Mouse (Mus musculus) limb, embryonic 13.5 days (tissue): Measurements from ENCODE around the gene Fcnb. TPM values are rescaled to one million over a fixed set of nuclear protein-coding genes. Genes with fewer than 3 reads are reported as not detected.

Experiments used
- ATAC-seq: fragments of 200-750 bp; cut with Nextera tagmentation; 2 replicates; pipeline ENCODE4 v1.8.0; 2017; ENCODE audit warnings: low read depth, moderate number of reproducible peaks, moderate TSS enrichment; ENCODE audit not compliant: low FRiP score
- H3K27ac ChIP-seq: fragments of 300-500 bp; sonication (generic); 2 replicates; pipeline ENCODE4 v1.5.1; 2015; ENCODE audit warnings: inconsistent platforms, mild to moderate bottlenecking, moderate library complexity
- H3K27me3 ChIP-seq: fragments of 300-500 bp; sonication (generic); 2 replicates; pipeline ENCODE4 v1.6.1; 2015; ENCODE audit warnings: mild to moderate bottlenecking, inconsistent platforms
- H3K36me3 ChIP-seq: fragments of 300-500 bp; sonication (generic); 2 replicates; pipeline ENCODE4 v1.6.1; 2015; ENCODE audit warnings: inconsistent platforms, mild to moderate bottlenecking, moderate library complexity
- H3K4me1 ChIP-seq: fragments of 300-500 bp; sonication (generic); 2 replicates; pipeline ENCODE4 v1.6.1; 2015; ENCODE audit warnings: inconsistent platforms
- H3K4me2 ChIP-seq: fragments of 300-500 bp; sonication (generic); replicated peaks from 2 replicates; pipeline ENCODE4 v1.6.1; 2015; ENCODE audit warnings: inconsistent platforms, mild to moderate bottlenecking, moderate library complexity
- H3K4me3 ChIP-seq: fragments of 300-500 bp; sonication (generic); 2 replicates; pipeline ENCODE4 v1.5.1; 2015; ENCODE audit warnings: moderate library complexity, mild to moderate bottlenecking, inconsistent platforms
- H3K9ac ChIP-seq: fragments of 300-500 bp; sonication (generic); 2 replicates; pipeline ENCODE4 v1.6.1; 2015; ENCODE audit warnings: mild to moderate bottlenecking, inconsistent platforms
- H3K9me3 ChIP-seq: fragments of 300-500 bp; sonication (generic); 2 replicates; pipeline ENCODE4 v1.6.1; 2016; ENCODE audit warnings: inconsistent platforms
- WGBS: fragments of 180-500 bp; shearing (Covaris S2); methylation state at CpG from one replicate; pipeline ENCODE4 v1.1.7; 2015; 5-methylcytosine and 5-hydroxymethylcytosine counted together
- polyA plus RNA-seq: library from polyadenylated mRNA; unstranded; fragments of >200 nt; fragmentation: Nextera tagmentation; extraction: Ambion mirVana; gene quantifications from 2 replicates; pipeline ENCODE4 v1.2.1, GENCODE M21; 2015

Gene Fcnb
- polyA plus RNA-seq, 1 experiment from 2014 or later = not detected

- Histone ChIP-seq H3K36me3 (no peaks in the 10 kb centered on the region), H3K9me3 (no peaks in the 10 kb centered on the region), H3K4me1 (peaks cover 10% of the 10 kb centered on the region), H3K27me3 (peaks cover 13% of the 10 kb centered on the region; the same call in 1 of the 2 replicates), H3K9ac (no peak overlapping the region), H3K27ac (no peak overlapping the region), H3K4me2 (no peak overlapping the region), H3K4me3 (no peak overlapping the region)
- ATAC-seq = no peak
- 85% methylated on average over 2 of the region's 2 CpGs for WGBS
These were observed 17.2 kb upstream of the Fcnb start for GRCm38 (mm10) chr2:28101892-28102291.

GRCm38 (mm10) chr2:28100796-28101483 lies 16.3 kb upstream of the Fcnb start:
- Histone ChIP-seq H3K4me2 (no peak overlapping the region), H3K9me3 (no peaks in the 10 kb centered on the region), H3K9ac (no peak overlapping the region), H3K36me3 (no peaks in the 10 kb centered on the region), H3K4me1 (peaks cover 10% of the 10 kb centered on the region), H3K27ac (no peak overlapping the region), H3K4me3 (no peak overlapping the region), H3K27me3 (peaks cover 13% of the 10 kb centered on the region; the same call in 1 of the 2 replicates)
- 82% methylated on average over 9 of the region's 9 CpGs for WGBS
- no peak for ATAC-seq

DNA sequence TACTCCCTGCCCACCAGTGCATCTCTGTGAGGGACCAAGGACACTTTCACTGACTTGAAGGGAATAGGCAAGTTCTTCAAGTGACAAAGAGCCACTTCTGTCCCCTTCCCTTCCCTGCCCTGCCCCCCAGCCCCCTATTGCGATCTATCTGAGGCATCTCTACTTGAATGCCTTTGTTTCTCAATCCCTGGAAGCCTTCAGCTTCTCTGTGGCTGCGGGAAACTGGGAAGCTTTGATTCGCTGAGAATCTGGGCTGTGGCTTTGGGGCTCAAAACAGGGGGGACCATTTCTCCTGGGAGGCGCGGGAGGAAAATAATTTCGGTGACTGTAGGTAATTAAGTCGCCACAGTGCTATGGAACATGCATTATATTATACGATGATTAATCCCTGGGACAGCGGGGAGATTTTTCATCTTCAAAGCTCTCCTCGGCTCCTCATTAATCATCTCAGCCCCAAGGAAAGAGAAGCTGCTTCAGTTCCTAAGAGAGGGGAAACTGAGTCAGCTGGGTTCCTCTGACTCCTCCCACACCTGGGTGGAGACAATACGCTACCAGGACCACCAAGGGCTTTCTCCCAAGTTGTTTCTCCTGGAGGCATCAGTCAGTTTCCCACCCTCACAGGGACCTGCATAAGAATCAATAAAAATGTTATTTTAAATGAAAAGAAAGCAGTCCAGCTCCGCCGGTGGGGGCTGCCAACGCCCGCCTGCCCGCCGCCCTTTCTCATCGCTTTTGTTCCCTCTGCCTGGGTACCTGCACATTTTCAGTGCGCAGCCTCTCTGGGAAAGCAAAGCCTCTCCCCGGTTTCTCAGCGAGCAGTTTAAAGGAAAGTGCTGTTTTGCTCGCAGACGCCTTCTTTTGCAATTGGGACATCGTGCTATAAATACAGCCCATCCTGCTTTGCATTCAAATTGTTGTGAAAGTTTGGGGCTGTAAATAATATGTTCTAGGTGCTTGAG lies 14.1 kb upstream of the Fcnb start:
- Histone ChIP-seq H3K4me2 (peak overlapping the region; percentile 66), H3K27me3 (peaks cover 13% of the 10 kb centered on the region; the same call in 1 of the 2 replicates), H3K36me3 (no peaks in the 10 kb centered on the region), H3K27ac (no peak overlapping the region), H3K4me1 (peaks cover 10% of the 10 kb centered on the region), H3K9ac (peak overlapping the region; percentile 32), H3K9me3 (no peaks in the 10 kb centered on the region), H3K4me3 (peak overlapping the region; percentile 30)
- 5% methylated on average over 24 of the region's 24 CpGs for WGBS
- ATAC-seq = no peak

DNA sequence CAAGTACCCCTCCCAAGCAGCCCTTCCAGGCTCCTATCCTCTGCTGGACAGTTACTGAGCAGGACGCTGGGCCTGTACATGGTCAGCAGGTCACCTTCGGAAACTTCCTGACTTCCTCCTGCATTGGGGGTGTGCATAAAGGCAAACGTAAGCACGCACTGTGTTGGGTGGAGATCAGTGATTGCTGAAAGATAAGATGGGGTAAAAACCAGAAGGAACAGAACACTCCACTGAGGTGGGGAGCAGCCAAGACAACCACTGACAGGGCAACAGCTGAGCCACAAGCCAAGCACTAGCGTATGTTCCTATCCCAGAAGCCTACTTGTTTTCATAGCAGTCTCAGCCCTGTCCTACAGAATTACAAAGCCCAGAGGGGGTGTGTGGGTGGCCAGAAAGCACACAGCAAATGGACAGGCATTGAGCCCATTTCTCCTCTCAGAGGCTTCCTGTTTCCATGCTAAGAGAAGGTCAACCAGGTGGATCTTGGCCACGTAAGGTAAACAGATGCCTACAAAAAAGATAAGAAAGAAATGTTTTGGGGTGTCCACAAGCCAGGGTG lies 12.1 kb upstream of the Fcnb start:
- Histone ChIP-seq H3K4me3 (no peak overlapping the region), H3K27me3 (peaks cover 13% of the 10 kb centered on the region; the same call in 1 of the 2 replicates), H3K9ac (no peak overlapping the region), H3K4me1 (peaks cover 10% of the 10 kb centered on the region), H3K36me3 (no peaks in the 10 kb centered on the region), H3K27ac (no peak overlapping the region), H3K9me3 (no peaks in the 10 kb centered on the region), H3K4me2 (no peak overlapping the region)
- ATAC-seq = no peak
- WGBS = 82% methylated on average over 6 of the region's 6 CpGs

DNA sequence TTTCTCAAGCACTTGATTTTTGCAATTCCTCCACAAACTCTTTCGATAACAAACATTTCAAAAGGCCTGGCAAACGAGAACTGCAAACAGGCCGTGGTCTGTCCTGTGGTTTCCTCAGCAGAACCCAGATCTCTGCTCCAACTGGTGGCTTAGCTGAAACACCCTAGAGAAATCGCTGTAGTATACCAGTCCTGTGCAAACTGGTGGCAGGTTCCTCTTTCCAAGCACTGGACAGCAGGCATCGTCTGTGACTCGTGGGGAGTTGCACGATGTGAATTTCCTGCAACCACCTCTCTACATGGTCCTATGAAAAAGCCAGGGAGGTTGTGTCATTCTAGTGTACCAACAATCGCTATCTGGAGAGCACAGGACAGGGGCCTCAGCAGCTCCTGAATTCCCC lies 7.4 kb upstream of the Fcnb start:
- no peak for ATAC-seq
- no peak overlapping the region for H3K4me2 ChIP-seq
- H3K4me1 ChIP-seq = peaks cover 7% of the 10 kb centered on the region; the same call in 1 of the 2 replicates
- no peak overlapping the region for H3K4me3 ChIP-seq
- H3K9me3 ChIP-seq = no peaks in the 10 kb centered on the region
- WGBS = 85% methylated on average over 8 of the region's 8 CpGs
- no peak overlapping the region for H3K27ac ChIP-seq
- H3K36me3 ChIP-seq = no peaks in the 10 kb centered on the region
- no peak overlapping the region for H3K9ac ChIP-seq
- no peaks in the 10 kb centered on the region for H3K27me3 ChIP-seq

DNA sequence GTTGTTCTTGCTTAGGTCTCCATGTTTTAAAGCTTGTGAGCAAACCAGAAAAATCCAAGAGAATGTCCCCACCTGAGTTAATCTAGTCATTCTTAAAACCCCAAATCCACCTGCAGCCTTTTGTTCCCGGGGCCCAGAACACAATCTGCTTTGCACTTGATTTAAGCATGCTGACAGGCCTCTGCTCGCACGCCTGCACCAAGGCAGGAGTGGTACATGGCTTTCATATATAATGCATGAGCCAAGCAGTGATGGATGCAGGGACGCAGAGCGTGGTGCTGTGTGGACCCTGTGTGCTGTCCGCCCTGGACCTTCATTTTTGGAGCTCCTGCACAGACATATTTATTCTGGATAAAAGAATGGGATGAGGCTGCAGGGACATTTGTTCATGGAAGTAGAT lies 6.4 kb upstream of the Fcnb start:
- Histone ChIP-seq H3K9me3 (no peaks in the 10 kb centered on the region), H3K27me3 (no peaks in the 10 kb centered on the region), H3K9ac (no peak overlapping the region), H3K4me3 (no peak overlapping the region), H3K36me3 (no peaks in the 10 kb centered on the region), H3K27ac (no peak overlapping the region), H3K4me2 (no peak overlapping the region), H3K4me1 (peaks cover 7% of the 10 kb centered on the region; the same call in 1 of the 2 replicates)
- WGBS = 79% methylated on average over 6 of the region's 6 CpGs
- ATAC-seq = no peak

DNA sequence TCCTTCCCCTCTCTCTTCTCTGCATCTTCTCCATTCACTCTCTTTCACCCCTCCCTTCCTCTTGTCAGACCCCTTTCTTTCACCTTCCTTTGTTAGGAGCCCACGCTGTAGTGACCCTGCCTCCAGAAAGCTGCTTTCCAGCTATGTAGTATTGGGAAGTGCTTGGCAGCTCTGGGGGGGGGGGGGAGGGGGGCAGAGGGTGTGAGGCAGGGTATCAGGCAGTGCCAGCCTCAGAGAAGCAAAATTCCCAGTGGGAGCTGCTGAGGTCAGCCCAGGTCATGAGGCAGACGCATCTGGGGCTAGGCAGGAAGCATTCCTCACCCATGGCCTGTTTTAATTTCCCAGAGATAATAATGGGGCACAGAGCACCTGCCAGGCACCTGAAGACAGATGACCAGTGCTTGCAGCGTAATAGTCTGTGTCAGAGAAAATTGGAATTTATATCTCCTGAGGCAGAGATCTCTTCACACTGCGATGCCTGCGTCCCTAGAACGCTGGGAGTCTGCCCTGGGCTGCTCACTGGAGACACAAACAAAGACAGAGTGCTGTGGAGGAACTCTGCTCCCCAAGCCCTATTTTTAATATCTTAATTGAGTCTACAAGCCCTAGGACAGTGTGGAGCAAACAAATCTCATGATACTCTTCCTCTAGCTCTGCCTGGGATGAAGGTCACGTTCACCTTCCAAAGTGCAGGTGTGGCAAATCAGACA lies 5.8 kb upstream of the Fcnb start:
- Histone ChIP-seq H3K9me3 (no peaks in the 10 kb centered on the region), H3K36me3 (no peaks in the 10 kb centered on the region), H3K4me1 (peaks cover 7% of the 10 kb centered on the region; the same call in 1 of the 2 replicates), H3K4me2 (no peak overlapping the region), H3K27ac (no peak overlapping the region), H3K27me3 (no peaks in the 10 kb centered on the region), H3K4me3 (no peak overlapping the region), H3K9ac (no peak overlapping the region)
- ATAC-seq = no peak
- 65% methylated on average over 7 of the region's 7 CpGs for WGBS

DNA sequence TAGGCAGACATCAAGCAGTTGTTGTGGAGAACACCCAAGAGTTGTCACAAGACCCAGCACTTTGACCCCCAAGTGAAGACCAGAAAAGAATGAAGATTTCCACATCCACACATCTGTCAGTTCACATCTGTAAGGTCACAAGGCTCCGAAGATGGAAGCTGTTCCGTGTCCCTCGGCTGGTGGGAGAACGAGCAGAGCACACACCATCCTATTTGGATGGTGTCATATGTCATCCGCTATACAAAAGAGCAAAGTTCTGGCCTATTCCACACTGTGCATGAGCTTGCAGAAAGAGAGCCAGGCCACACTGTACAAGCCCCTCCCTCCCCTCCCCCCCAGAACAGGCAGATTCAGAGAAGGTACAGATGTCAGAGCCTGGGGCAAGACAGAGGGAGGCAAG lies 4.4 kb upstream of the Fcnb start:
- no peak overlapping the region for H3K4me3 ChIP-seq
- no peak overlapping the region for H3K9ac ChIP-seq
- H3K4me2 ChIP-seq = no peak overlapping the region
- WGBS = 42% methylated on average over 5 of the region's 5 CpGs
- no peak; the same call in 1 of the 2 replicates for ATAC-seq
- peaks cover 7% of the 10 kb centered on the region; the same call in 1 of the 2 replicates for H3K4me1 ChIP-seq
- no peaks in the 10 kb centered on the region for H3K36me3 ChIP-seq
- H3K27me3 ChIP-seq = no peaks in the 10 kb centered on the region
- no peaks in the 10 kb centered on the region for H3K9me3 ChIP-seq
- no peak overlapping the region for H3K27ac ChIP-seq

- Histone ChIP-seq H3K27ac (no peak overlapping the region), H3K4me3 (no peak overlapping the region), H3K27me3 (no peaks in the 10 kb centered on the region), H3K36me3 (no peaks in the 10 kb centered on the region), H3K4me2 (no peak overlapping the region), H3K9ac (no peak overlapping the region), H3K4me1 (peaks cover 7% of the 10 kb centered on the region; the same call in 1 of the 2 replicates), H3K9me3 (no peaks in the 10 kb centered on the region)
- ATAC-seq = no peak
- 69% methylated on average over 10 of the region's 10 CpGs for WGBS
These were observed 1.4 kb upstream of the Fcnb start for GRCm38 (mm10) chr2:28086112-28086511.

GRCm38 (mm10) chr2:28075616-28076187 lies 9.0 kb downstream of the Fcnb start:
- ATAC-seq = no peak
- Histone ChIP-seq H3K27ac (no peak overlapping the region), H3K9me3 (no peaks in the 10 kb centered on the region), H3K4me3 (no peak overlapping the region), H3K9ac (no peak overlapping the region), H3K4me2 (no peak overlapping the region), H3K27me3 (no peaks in the 10 kb centered on the region), H3K4me1 (no peaks in the 10 kb centered on the region), H3K36me3 (no peaks in the 10 kb centered on the region)
- WGBS = 78% methylated on average over 7 of the region's 7 CpGs

- Histone ChIP-seq H3K36me3 (no peaks in the 10 kb centered on the region), H3K4me3 (no peak overlapping the region), H3K27ac (no peak overlapping the region), H3K9me3 (no peaks in the 10 kb centered on the region), H3K27me3 (no peaks in the 10 kb centered on the region), H3K9ac (no peak overlapping the region), H3K4me2 (no peak overlapping the region), H3K4me1 (peaks cover 10% of the 10 kb centered on the region; the same call in 1 of the 2 replicates)
- 92% methylated on average over 9 of the region's 9 CpGs for WGBS
- no peak for ATAC-seq
These were observed 16.2 kb downstream of the Fcnb start for GRCm38 (mm10) chr2:28068537-28068878.
